Mouse (Mus musculus) myocyte (in vitro differentiated cells): ENCODE measurements around the gene Oser1.

Experiments
- MAX ChIP-seq: IDR thresholded peaks from one replicate; pipeline ENCODE4 v1.6.1; 2011; ENCODE audit warnings: low read depth, mild to moderate bottlenecking, control low read depth
- USF1 ChIP-seq: IDR thresholded peaks from one replicate; pipeline ENCODE4 v1.6.1; 2011; ENCODE audit warnings: low read depth, mild to moderate bottlenecking, control low read depth, moderate library complexity

DNA sequence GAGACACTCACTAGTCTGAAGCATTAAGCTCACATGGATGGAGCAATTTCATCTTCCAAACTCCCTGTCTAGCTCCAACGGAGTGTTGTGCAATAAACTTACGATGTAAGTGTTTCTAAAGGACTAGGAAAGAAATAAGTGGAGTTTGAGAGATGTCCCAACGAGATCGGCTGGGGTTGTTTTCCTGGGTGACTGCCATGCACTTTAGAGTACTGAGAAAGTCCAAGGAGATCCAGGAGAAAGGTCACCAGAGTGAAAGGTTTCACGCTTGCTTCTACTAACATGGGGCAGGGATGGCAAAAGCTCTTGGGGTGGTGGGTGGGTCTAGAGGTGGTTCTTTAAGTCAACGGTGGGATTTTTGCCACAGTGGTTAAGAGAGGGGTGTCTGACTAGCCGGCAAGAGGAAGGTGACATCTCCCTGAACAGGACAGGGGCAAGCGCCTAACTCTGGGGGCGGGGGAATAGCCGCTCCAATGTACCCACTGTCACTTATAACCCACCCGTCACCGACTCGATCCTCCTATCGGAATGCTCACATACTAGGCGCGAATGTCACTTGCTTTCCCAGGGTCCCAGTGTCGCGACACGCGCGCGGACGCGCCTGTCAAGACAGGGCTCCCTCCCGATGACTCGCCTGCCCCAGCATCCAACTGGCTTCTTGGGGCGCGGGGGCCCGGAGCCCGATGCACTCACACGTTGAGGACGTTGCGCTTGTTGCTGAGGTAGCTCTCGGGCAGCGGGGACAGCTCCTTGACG lies 47.4 kb upstream of the Oser1 start:
- TF ChIP-seq MAX (no peak), USF1 (no peak)
